Mouse (Mus musculus) lung, adult 2 months (tissue): ENCODE results near the gene Gigyf2.

Experiments used
- CTCF ChIP-seq: fragments of 200-500 bp; IDR thresholded peaks from 2 replicates; pipeline ENCODE4 v1.5.1; 2011; ENCODE audit warnings: mild to moderate bottlenecking, low read length, control low read depth; ENCODE audit not compliant: insufficient read depth
- POLR2A ChIP-seq: fragments of 200-500 bp; IDR thresholded peaks from 2 replicates; pipeline ENCODE4 v1.6.1; 2011; ENCODE audit warnings: low read depth, mild to moderate bottlenecking, control low read depth, low read length, borderline replicate concordance; ENCODE audit errors: extremely low read depth

GRCm38 (mm10) chr1:87292420-87293190 is 34.2 kb upstream of the Gigyf2 start:
- TF ChIP-seq CTCF (0 out of 2 replicates have a peak, but pooled peaks have one; percentile 1), POLR2A (no peak)
